Mouse (Mus musculus) forebrain, embryonic 15.5 days (tissue): ENCODE data around the gene Fosl1. TPM values are rescaled to one million over a fixed set of nuclear protein-coding genes. Genes with fewer than 3 reads are reported as not detected.
A peak's percentile ranks its signal among the peaks of the same experiment; 100 is the strongest.

Experiments
- ATAC-seq: fragments of 200-750 bp; cut with Nextera tagmentation; replicated peaks from 2 replicates; pipeline ENCODE4 v1.8.0; 2017; ENCODE audit warnings: mild to moderate bottlenecking, moderate TSS enrichment, moderate library complexity
- H3K27ac ChIP-seq: fragments of 300-500 bp; sonication (generic); replicated peaks from 2 replicates; pipeline ENCODE4 v1.5.1; 2015; ENCODE audit warnings: mild to moderate bottlenecking, inconsistent platforms
- H3K27me3 ChIP-seq: fragments of 300-500 bp; sonication (generic); 2 replicates; pipeline ENCODE4 v1.6.1; 2015; ENCODE audit warnings: inconsistent platforms
- H3K36me3 ChIP-seq: fragments of 300-500 bp; sonication (generic); 2 replicates; pipeline ENCODE4 v1.6.1; 2015; ENCODE audit warnings: mild to moderate bottlenecking, inconsistent platforms
- H3K4me1 ChIP-seq: fragments of 300-500 bp; sonication (generic); 2 replicates; pipeline ENCODE4 v1.6.1; 2015; ENCODE audit warnings: inconsistent platforms
- H3K4me2 ChIP-seq: fragments of 300-500 bp; sonication (generic); replicated peaks from 2 replicates; pipeline ENCODE4 v1.6.1; 2015; ENCODE audit warnings: mild to moderate bottlenecking, inconsistent platforms
- H3K4me3 ChIP-seq: fragments of 300-500 bp; sonication (generic); 2 replicates; pipeline ENCODE4 v1.5.1; 2015; ENCODE audit warnings: mild to moderate bottlenecking, inconsistent platforms
- H3K9ac ChIP-seq: fragments of 300-500 bp; sonication (generic); replicated peaks from 2 replicates; pipeline ENCODE4 v1.6.1; 2015; ENCODE audit warnings: mild to moderate bottlenecking, inconsistent platforms
- H3K9me3 ChIP-seq: fragments of 300-500 bp; sonication (generic); 2 replicates; pipeline ENCODE4 v1.6.1; 2016; ENCODE audit warnings: inconsistent platforms
- WGBS: fragments of 180-500 bp; shearing (Covaris S2); methylation state at CpG from one replicate; pipeline ENCODE4 v1.1.7; 2015; ENCODE audit warnings: mixed read lengths; 5-methylcytosine and 5-hydroxymethylcytosine counted together
- polyA plus RNA-seq: library from polyadenylated mRNA; unstranded; fragments of >200 nt; fragmentation: Nextera tagmentation; extraction: Ambion mirVana; gene quantifications from 2 replicates; pipeline ENCODE4 v1.2.1, GENCODE M21; 2015

Gene Fosl1
- polyA plus RNA-seq, 1 experiment from 2014 or later, result not detected

DNA sequence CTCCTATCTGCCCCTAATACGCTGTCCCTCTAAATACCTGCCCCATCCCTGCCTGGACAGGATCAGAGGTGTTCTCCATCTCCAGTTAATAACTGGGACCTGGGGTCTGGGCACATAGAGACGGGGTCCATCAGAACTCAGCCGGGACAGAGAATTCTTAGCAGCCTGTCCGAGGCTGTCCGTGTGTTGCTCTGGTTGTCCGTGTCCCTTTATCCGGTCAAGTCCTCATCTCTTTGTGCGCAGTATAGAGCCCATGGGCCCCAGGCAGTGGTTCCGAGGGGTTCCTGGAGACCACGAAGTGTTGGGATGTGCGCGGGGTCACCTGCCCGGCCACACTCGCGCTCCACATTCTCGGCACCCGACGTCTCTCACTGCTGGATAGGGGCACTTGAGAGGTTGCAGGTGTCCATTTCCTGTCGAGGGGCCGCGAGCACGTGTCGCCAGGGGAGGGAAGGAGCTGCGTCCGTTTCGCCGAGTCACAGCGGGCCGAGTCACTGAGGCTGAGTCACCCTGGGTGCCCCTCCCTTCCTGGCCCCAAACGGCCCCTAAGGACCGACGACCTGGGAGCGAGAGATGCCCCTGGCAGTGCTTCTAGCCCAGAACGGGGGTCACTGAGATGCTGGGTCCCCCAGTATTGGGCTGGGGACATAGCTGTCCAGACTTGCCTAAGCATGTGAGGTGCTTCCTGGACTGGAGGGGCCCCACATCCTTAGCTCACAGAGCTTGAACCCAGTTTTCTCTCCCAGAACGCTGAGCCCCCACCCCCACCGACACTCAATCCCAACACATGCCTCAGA lies 1.2 kb downstream of the Fosl1 start:
- H3K9me3 ChIP-seq, result no peaks in the 10 kb centered on the region
- H3K9ac ChIP-seq, result no peak overlapping the region
- no peak overlapping the region for H3K27ac ChIP-seq
- no peaks in the 10 kb centered on the region for H3K36me3 ChIP-seq
- H3K4me1 ChIP-seq, result peaks cover 18% of the 10 kb centered on the region
- WGBS, result 9% methylated on average over 36 of the region's 36 CpGs
- H3K4me2 ChIP-seq, result peak overlapping the region; percentile 96
- no peak for ATAC-seq
- peaks cover 54% of the 10 kb centered on the region for H3K27me3 ChIP-seq
- peak overlapping the region; percentile 52 for H3K4me3 ChIP-seq

DNA sequence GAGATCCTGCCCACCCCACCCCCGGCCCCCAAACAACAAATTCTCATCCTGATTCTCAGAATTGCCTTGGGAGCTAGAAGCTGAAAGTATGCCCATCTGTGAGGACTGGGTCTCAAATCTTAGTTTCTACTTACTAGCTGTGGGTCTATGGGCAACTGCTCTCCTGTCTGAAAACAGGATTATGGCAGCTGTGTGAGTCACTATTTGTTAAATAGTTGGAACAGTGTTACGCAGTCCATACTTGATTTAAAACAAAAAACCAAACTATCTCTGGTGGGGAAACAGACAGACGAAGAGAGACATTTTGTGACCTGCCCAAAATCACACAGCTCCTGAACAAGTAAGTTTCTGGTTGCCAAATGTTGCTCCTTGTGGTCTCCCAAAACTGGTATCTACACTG lies 2.3 kb downstream of the Fosl1 start:
- Histone ChIP-seq H3K36me3 (0 out of 2 replicates have a peak, but pooled peaks cover 3% of the 10 kb centered on the region), H3K27ac (no peak overlapping the region), H3K9ac (no peak overlapping the region), H3K4me1 (peaks cover 20% of the 10 kb centered on the region), H3K9me3 (no peaks in the 10 kb centered on the region), H3K4me3 (no peak overlapping the region), H3K4me2 (no peak overlapping the region), H3K27me3 (peaks cover 52% of the 10 kb centered on the region)
- ATAC-seq, result no peak
- WGBS, result 82% methylated on average over 3 of the region's 3 CpGs

DNA sequence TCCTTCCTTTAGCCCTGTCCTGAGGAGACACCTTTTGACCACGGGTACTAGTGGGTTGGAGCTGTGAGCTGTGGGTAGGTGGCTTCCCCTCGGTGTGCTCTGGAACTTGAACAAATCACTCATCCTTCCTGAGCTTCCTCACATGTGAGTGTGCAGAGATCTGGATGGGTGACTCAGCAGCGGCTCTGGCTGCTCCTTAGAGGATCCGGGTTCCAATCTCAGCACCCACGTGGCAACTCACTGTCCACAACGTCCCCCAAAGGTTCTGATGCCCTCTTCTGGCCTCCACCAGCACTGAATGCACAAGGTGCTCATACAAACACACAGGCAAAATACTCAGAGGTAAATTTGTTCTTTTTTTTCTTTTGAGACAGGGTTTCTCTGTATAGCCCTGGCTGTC lies 4.4 kb downstream of the Fosl1 start:
- no peak overlapping the region for H3K9ac ChIP-seq
- no peaks in the 10 kb centered on the region for H3K9me3 ChIP-seq
- H3K4me3 ChIP-seq, result no peak overlapping the region
- H3K36me3 ChIP-seq, result 0 out of 2 replicates have a peak, but pooled peaks cover 3% of the 10 kb centered on the region
- H3K4me1 ChIP-seq, result peaks cover 39% of the 10 kb centered on the region
- 84% methylated on average over 6 of the region's 6 CpGs for WGBS
- ATAC-seq, result no peak
- no peak overlapping the region for H3K4me2 ChIP-seq
- H3K27ac ChIP-seq, result no peak overlapping the region
- H3K27me3 ChIP-seq, result peaks cover 39% of the 10 kb centered on the region

DNA sequence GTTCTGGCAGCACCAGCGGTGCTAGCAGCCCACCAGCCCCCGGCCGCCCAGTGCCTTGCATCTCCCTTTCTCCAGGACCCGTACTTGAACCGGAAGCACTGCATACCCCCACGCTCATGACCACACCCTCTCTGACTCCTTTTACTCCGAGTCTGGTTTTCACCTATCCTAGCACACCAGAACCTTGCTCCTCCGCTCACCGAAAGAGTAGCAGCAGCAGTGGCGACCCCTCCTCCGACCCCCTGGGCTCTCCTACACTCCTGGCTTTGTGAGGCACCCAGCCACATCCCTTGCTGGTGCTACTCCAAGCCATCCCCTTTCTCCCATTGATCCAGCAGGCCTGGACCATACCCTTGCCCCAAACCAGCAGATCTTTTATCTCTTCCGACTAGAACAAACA lies 7.7 kb downstream of the Fosl1 start:
- Histone ChIP-seq H3K27me3 (peaks cover 15% of the 10 kb centered on the region), H3K9ac (peak overlapping the region; percentile 68; the same call in 1 of the 2 replicates), H3K4me1 (peaks cover 35% of the 10 kb centered on the region), H3K27ac (no peak overlapping the region), H3K9me3 (no peaks in the 10 kb centered on the region), H3K36me3 (0 out of 2 replicates have a peak, but pooled peaks cover 3% of the 10 kb centered on the region), H3K4me3 (0 out of 2 replicates have a peak overlapping the region, but pooled peaks have one; percentile 59), H3K4me2 (peak overlapping the region; percentile 94)
- 76% methylated on average over 12 of the region's 12 CpGs for WGBS
- ATAC-seq, result no peak

DNA sequence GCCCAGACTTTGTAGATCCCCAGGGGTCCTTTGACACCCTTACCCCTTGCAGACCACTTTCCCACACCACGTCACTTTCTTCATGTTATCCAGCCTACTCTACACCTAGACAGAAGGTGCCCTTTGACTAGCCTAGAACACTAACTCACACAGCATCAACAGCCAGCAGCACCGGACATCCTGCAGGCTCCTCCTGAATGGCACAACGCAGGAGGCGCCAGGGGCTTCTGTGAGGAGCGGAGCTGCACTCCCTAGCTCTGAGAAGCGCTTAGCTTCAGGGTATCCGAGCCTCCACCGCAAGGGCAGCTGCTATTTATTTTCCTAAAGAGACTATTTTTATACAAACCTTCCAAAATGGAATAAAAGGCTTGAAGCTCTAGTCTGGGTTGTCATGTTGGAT lies 8.2 kb downstream of the Fosl1 start:
- peaks cover 10% of the 10 kb centered on the region; the same call in 1 of the 2 replicates for H3K27me3 ChIP-seq
- H3K27ac ChIP-seq, result no peak overlapping the region; the same call in 1 of the 2 replicates
- no peak for ATAC-seq
- peaks cover 37% of the 10 kb centered on the region for H3K4me1 ChIP-seq
- H3K9me3 ChIP-seq, result no peaks in the 10 kb centered on the region
- peak overlapping the region; percentile 68 for H3K9ac ChIP-seq
- peak overlapping the region; percentile 94 for H3K4me2 ChIP-seq
- WGBS, result 60% methylated on average over 8 of the region's 8 CpGs
- H3K36me3 ChIP-seq, result 0 out of 2 replicates have a peak, but pooled peaks cover 3% of the 10 kb centered on the region
- H3K4me3 ChIP-seq, result peak overlapping the region; percentile 59

DNA sequence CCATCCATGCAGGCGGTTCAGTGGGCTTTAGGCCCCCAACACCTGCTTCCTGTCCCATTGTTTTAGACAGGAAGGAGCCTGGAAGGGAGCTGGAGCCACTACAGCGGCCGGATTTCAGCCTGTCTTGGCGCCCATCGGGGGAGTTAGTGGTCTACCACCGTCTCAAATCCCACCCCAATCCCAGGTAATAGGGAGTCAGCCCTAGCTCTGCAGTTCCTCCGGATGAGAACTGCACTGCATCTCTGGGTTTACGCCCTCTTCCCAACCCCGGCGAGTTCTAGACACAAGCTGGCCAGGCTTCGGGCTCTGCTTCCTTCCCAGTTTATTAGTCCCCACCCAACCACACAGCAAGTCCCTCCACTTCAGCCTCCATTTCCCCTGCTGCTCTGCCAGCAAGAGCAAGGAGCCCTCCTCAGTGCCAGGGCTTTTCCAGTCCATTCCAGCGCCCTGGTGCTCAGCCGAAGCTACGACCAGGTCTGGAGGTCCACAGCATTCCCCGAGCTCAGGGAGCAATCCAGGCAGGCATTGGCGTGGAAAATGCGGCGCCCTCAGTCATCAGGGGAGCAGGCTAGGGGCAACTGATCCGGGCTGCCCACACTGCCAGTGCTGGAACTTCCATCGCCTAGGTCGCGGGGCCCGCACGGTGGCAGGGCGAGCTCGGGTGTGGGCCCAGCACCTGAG lies 9.0 kb downstream of the Fosl1 start:
- ATAC-seq, result no peak
- Histone ChIP-seq H3K27ac (peak overlapping the region; percentile 94), H3K9me3 (no peaks in the 10 kb centered on the region), H3K4me3 (peak overlapping the region; percentile 59), H3K36me3 (0 out of 2 replicates have a peak, but pooled peaks cover 3% of the 10 kb centered on the region), H3K4me2 (peak overlapping the region; percentile 94), H3K4me1 (peaks cover 43% of the 10 kb centered on the region), H3K27me3 (0 out of 2 replicates have a peak, but pooled peaks cover 9% of the 10 kb centered on the region), H3K9ac (peak overlapping the region; percentile 68)
- whole genome bisulfite sequencing, result 4% methylated on average over 26 of the region's 26 CpGs

DNA sequence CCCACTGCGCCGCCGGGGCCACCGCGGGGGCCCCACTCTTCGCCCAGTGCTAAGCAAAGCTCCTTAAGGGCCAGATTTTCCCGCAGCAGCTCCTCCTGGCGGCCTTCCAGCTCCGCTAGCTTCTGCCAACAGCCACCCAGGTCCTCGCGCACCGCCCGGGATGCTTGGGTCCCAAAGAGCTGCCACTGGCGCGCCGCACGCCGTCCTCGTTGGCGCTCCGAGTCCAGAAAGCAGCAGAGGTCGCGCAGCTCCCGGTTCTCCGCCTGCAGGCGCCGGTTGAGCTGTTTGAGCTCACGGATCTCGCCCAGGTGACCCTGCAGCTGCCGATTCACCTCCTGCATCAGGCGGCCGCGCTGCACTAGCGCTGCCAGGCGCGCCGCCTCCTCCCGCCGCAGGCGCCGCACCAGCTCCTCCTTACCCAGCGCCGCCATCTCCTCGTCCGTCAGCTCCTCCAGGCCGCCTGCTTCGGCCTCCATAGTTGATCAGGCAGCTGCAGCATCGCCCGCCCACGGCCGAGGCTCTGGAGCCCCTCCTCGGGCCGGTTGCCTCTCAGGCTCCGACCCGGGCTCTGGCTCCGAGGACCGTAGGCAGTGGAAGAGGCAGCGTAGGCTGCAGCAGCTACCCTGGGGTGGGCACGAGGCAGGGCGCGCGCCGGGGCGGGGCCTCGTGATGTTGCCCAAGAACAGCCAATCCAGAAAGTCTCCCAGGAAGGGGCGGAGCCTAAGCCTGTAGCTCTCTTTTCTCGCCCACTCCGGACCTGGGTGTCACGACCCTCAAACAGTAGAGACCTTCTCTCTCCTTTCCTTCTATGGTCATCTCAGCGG lies 9.8 kb downstream of the Fosl1 start:
- peak overlapping the region; percentile 68 for H3K9ac ChIP-seq
- 0 out of 2 replicates have a peak, but pooled peaks cover 3% of the 10 kb centered on the region for H3K36me3 ChIP-seq
- ATAC-seq, result peak; percentile 92
- 0 out of 2 replicates have a peak, but pooled peaks cover 9% of the 10 kb centered on the region for H3K27me3 ChIP-seq
- no peaks in the 10 kb centered on the region for H3K9me3 ChIP-seq
- peak overlapping the region; percentile 94 for H3K27ac ChIP-seq
- peak overlapping the region; percentile 94 for H3K4me2 ChIP-seq
- peak overlapping the region; percentile 59 for H3K4me3 ChIP-seq
- WGBS, result under 1% methylated on average over 70 of the region's 70 CpGs
- H3K4me1 ChIP-seq, result peaks cover 48% of the 10 kb centered on the region

DNA sequence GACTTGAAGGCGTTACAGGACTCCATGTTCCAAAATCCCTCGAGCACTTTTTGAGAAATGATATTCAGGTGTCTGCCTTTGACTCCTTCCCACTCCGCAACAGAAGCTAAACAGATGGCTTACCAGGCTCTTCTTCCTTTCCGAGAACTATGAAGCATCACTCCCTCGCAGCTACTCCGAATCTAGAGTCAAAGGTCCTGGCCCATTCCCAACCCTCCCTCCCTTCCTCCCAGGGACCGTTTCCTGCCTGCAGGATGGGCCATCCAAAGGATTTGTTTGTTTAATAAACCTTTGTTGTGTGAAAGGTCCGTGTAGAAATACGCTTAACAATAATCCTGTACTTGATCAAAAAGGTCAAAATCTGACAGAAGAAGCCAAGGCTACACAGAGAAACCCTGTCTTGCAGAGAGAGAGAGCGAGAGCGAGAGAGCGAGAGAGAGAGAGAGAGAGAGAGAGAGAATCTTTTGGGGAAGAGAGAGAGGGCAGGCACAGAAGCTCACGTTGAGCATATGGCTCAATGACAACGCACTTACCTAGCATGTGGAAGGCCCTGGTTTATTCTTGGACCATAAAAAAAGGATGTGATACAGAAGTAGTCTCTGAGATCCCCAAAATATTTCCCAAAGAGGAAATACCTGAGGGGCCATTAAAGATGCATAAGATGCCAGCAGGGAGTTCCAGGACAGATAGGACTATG lies 10.5 kb downstream of the Fosl1 start, which contains the start of gene Ccdc85b:
Gene Ccdc85b, minus strand, starts transcription at position 149 of the 697 bp plus-strand sequence.
- Histone ChIP-seq H3K4me2 (peak within 1 kb of the TSS; percentile 94), H3K36me3 (0 out of 2 replicates have a peak, but pooled peaks cover 10% of the 10 kb centered on the region), H3K9ac (peak within 1 kb of the TSS; percentile 68), H3K27me3 (0 out of 2 replicates have a peak, but pooled peaks cover 9% of the 10 kb centered on the region), H3K9me3 (no peaks in the 10 kb centered on the region), H3K4me3 (peak within 1 kb of the TSS; percentile 59), H3K27ac (peak within 1 kb of the TSS; percentile 94), H3K4me1 (peaks cover 48% of the 10 kb centered on the region)
- ATAC-seq, result no peak; the same call in 1 of the 2 replicates
- WGBS, result 15% methylated on average over 14 of the region's 14 CpGs

DNA sequence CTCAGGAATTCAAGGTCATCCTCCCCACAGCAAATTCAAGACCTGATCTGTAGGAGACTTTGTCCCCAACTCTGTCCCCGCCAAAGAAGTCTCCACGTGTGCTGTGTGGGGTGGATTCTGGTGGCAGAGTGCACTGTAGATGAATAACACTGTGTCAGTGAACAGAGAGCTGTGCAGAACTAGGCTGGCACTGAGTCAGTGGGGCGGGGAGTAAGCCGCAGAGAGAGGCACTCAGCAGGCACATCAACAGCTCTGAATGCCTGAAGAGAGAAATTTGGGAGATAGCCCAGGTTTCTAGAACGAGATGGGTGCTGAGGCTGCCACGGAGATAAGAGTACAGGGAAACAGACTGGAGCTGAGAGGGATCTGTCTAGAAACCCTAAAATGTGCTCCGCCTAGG lies 11.7 kb downstream of the Fosl1 start:
- H3K27me3 ChIP-seq, result 0 out of 2 replicates have a peak, but pooled peaks cover 9% of the 10 kb centered on the region
- H3K4me2 ChIP-seq, result no peak overlapping the region
- H3K4me1 ChIP-seq, result peaks cover 52% of the 10 kb centered on the region
- no peak overlapping the region for H3K4me3 ChIP-seq
- no peak overlapping the region; the same call in 1 of the 2 replicates for H3K27ac ChIP-seq
- 62% methylated on average over 7 of the region's 7 CpGs for WGBS
- no peaks in the 10 kb centered on the region for H3K9me3 ChIP-seq
- peaks cover 13% of the 10 kb centered on the region; the same call in 1 of the 2 replicates for H3K36me3 ChIP-seq
- H3K9ac ChIP-seq, result no peak overlapping the region
- no peak for ATAC-seq

DNA sequence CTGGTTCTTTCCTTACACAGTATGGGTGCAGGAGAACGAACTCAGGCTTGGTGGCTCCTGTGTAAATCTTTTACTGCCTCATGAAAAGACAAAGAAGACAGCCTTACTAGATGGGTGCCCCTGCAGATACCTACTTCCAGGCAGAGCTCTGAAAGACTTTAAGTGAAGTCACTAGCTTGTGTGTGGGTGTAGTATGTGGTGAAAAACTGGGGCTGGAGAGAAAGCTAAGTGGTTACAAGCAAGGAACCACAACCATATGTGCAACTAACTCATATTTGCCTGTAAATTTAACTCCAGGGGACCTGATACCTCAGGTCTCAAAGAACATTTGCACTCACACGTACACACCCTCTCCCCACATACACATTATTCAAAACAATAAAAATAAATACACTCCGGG lies 12.5 kb downstream of the Fosl1 start:
- 27% methylated on average over 3 of the region's 3 CpGs for WGBS
- peak overlapping the region; percentile 82 for H3K27ac ChIP-seq
- peak overlapping the region; percentile 93 for H3K4me2 ChIP-seq
- peaks cover 20% of the 10 kb centered on the region for H3K36me3 ChIP-seq
- 0 out of 2 replicates have a peak, but pooled peaks cover 9% of the 10 kb centered on the region for H3K27me3 ChIP-seq
- no peaks in the 10 kb centered on the region for H3K9me3 ChIP-seq
- H3K9ac ChIP-seq, result peak overlapping the region; percentile 75
- no peak for ATAC-seq
- H3K4me1 ChIP-seq, result peaks cover 57% of the 10 kb centered on the region
- H3K4me3 ChIP-seq, result peak overlapping the region; percentile 75

DNA sequence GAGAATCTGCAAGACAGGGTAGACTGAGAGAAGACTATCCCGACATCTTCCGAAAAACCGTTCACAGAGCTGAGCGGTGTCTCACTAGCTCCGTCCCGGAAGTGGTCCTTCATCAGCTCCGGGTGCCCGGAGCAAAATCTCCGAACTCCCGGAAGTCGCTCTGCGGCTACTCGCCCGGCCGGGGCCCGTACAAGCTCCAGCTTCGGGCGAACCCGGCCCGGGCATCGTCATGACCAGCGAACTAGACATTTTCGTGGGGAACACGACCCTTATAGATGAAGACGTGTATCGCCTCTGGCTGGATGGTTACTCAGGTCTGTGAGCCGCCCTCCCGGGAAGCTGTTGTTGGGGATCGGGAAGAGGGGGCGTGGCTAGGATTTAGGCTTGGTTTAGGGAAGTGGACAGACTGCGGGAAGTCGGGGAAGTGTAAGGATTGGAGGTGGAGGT lies 13.1 kb downstream of the Fosl1 start, which contains the start of gene Fibp:
Gene Fibp, plus strand, starts transcription at position 151 of the 447 bp plus-strand sequence.
- ATAC-seq, result peak; percentile 49
- Histone ChIP-seq H3K4me1 (peaks cover 53% of the 10 kb centered on the region), H3K4me3 (peak within 1 kb of the TSS; percentile 75), H3K9ac (peak within 1 kb of the TSS; percentile 75), H3K4me2 (peak within 1 kb of the TSS; percentile 93), H3K36me3 (peaks cover 26% of the 10 kb centered on the region), H3K27ac (peak within 1 kb of the TSS; percentile 82), H3K9me3 (no peaks in the 10 kb centered on the region), H3K27me3 (0 out of 2 replicates have a peak, but pooled peaks cover 9% of the 10 kb centered on the region)
- WGBS, result under 1% methylated on average over 32 of the region's 32 CpGs
